8 mouse cellular contexts compared by ENCODE assay signal in genomic region chr9:63123451-63124438, GRCm38 (mm10). TPM values are rescaled to one million over a fixed set of nuclear protein-coding genes. Genes with fewer than 3 reads are reported as not detected.
DNase-seq lines count a peak whose midpoint lies in the region; ATAC-seq and TF ChIP-seq lines count a peak whose summit lies in the region.

No protein-coding gene starts in this region.

- peak; percentile 97 for ATAC-seq in forebrain, embryonic 12.5 days (ENCODE audit: low FRiP score)
- peak; percentile 98 for ATAC-seq in heart, postnatal 0 days (ENCODE audit: insufficient read depth, low read depth)
- peak; percentile 84 for ATAC-seq in liver, embryonic 15.5 days (ENCODE audit: insufficient read depth)
- ATAC-seq in neural tube, embryonic 11.5 days (ENCODE audit: insufficient read depth, low FRiP score, low TSS enrichment): peak; percentile 82; the same call in 1 of the 2 replicates
- peak; percentile 97 for ATAC-seq in stomach, embryonic 16.5 days (ENCODE audit: insufficient read depth, low FRiP score)

- no peaks in the 10 kb centered on the region for H3K9me3 ChIP-seq in ES-Bruce4 (replicated peaks; ENCODE audit: control insufficient read depth, insufficient read depth, low read length, poor library complexity, severe bottlenecking)
- no peaks in the 10 kb centered on the region for H3K9me3 ChIP-seq in forebrain, embryonic 12.5 days
- H3K9me3 ChIP-seq in heart, postnatal 0 days (replicated peaks; ENCODE audit: control insufficient read depth, low read length): no peaks in the 10 kb centered on the region
- no peaks in the 10 kb centered on the region for H3K9me3 ChIP-seq in liver, embryonic 15.5 days (replicated peaks)
- no peaks in the 10 kb centered on the region for H3K9me3 ChIP-seq in neural tube, embryonic 11.5 days (ENCODE audit: control insufficient read depth, low read length)
- no peaks in the 10 kb centered on the region for H3K9me3 ChIP-seq in stomach, embryonic 16.5 days (replicated peaks; ENCODE audit: control insufficient read depth, low read length)

- H3K36me3 ChIP-seq in ES-Bruce4 (ENCODE audit: control insufficient read depth, insufficient read depth, low read length, poor library complexity, severe bottlenecking): no peaks in the 10 kb centered on the region
- no peaks in the 10 kb centered on the region for H3K36me3 ChIP-seq in forebrain, embryonic 12.5 days (replicated peaks)
- H3K36me3 ChIP-seq in heart, postnatal 0 days (replicated peaks; ENCODE audit: control insufficient read depth, insufficient read depth, low read length): no peaks in the 10 kb centered on the region
- no peaks in the 10 kb centered on the region for H3K36me3 ChIP-seq in liver, embryonic 15.5 days (replicated peaks)
- no peaks in the 10 kb centered on the region for H3K36me3 ChIP-seq in neural tube, embryonic 11.5 days (ENCODE audit: control insufficient read depth, insufficient read depth, low read length)
- H3K36me3 ChIP-seq in stomach, embryonic 16.5 days (ENCODE audit: control insufficient read depth, insufficient read depth, low read length): no peaks in the 10 kb centered on the region

- H3K4me1 ChIP-seq in ES-Bruce4 (ENCODE audit: control insufficient read depth, insufficient read depth, low read length): no peaks in the 10 kb centered on the region
- peaks cover 9% of the 10 kb centered on the region; the same call in 1 of the 2 replicates for H3K4me1 ChIP-seq in forebrain, embryonic 12.5 days
- H3K4me1 ChIP-seq in heart, postnatal 0 days (ENCODE audit: control insufficient read depth, insufficient read depth): no peaks in the 10 kb centered on the region
- H3K4me1 ChIP-seq in liver, embryonic 15.5 days (replicated peaks): peaks cover 12% of the 10 kb centered on the region
- H3K4me1 ChIP-seq in neural tube, embryonic 11.5 days (ENCODE audit: control insufficient read depth, insufficient read depth, low read length): 0 out of 2 replicates have a peak, but pooled peaks cover 5% of the 10 kb centered on the region
- peaks cover 4% of the 10 kb centered on the region; the same call in 1 of the 2 replicates for H3K4me1 ChIP-seq in stomach, embryonic 16.5 days (ENCODE audit: control insufficient read depth, insufficient read depth, low read length)

- no peaks in the 10 kb centered on the region; the same call in 1 of the 2 replicates for H3K27me3 ChIP-seq in ES-Bruce4 (ENCODE audit: control insufficient read depth, insufficient read depth, low read length, poor library complexity, severe bottlenecking)
- peaks cover 15% of the 10 kb centered on the region; the same call in 1 of the 2 replicates for H3K27me3 ChIP-seq in forebrain, embryonic 12.5 days
- H3K27me3 ChIP-seq in heart, postnatal 0 days (ENCODE audit: control insufficient read depth, insufficient read depth, low read length): no peaks in the 10 kb centered on the region
- peaks cover 7% of the 10 kb centered on the region; the same call in 1 of the 2 replicates for H3K27me3 ChIP-seq in liver, embryonic 15.5 days
- no peaks in the 10 kb centered on the region for H3K27me3 ChIP-seq in neural tube, embryonic 11.5 days (ENCODE audit: control insufficient read depth, insufficient read depth, low read length)
- H3K27me3 ChIP-seq in stomach, embryonic 16.5 days (ENCODE audit: control insufficient read depth, insufficient read depth, low read length): no peaks in the 10 kb centered on the region

- TF ChIP-seq CTCF in ES-Bruce4 (IDR thresholded peaks at IDR 0.05; ENCODE audit: low read depth, low read length): peak; percentile 99
- TF ChIP-seq CTCF in heart, postnatal 0 days (IDR thresholded peaks at IDR 0.05; ENCODE audit: low read depth): peak; percentile 99

- no peak for TF ChIP-seq POLR2A in ES-Bruce4 (IDR thresholded peaks at IDR 0.05; ENCODE audit: insufficient read depth, low read length)

- H3K27ac ChIP-seq in ES-Bruce4 (ENCODE audit: insufficient read depth, low read length): no peak overlapping the region
- H3K27ac ChIP-seq in forebrain, embryonic 12.5 days: no peak overlapping the region
- peak overlapping the region; percentile 59 for H3K27ac ChIP-seq in heart, postnatal 0 days (ENCODE audit: low read depth)
- H3K27ac ChIP-seq in liver, embryonic 15.5 days (replicated peaks): 0 out of 2 replicates have a peak overlapping the region, but pooled peaks have one; percentile 9
- no peak overlapping the region for H3K27ac ChIP-seq in neural tube, embryonic 11.5 days (ENCODE audit: low read depth, low read length)
- H3K27ac ChIP-seq in stomach, embryonic 16.5 days (ENCODE audit: low read length): peak overlapping the region; percentile 80

- peak; percentile 66 for TF ChIP-seq EP300 in ES-Bruce4 (IDR thresholded peaks at IDR 0.05; ENCODE audit: insufficient read depth, low read depth, low read length)
- TF ChIP-seq EP300 in heart, postnatal 0 days (IDR thresholded peaks at IDR 0.05; ENCODE audit: low read depth): no peak

- peak overlapping the region; percentile 5 for H3K4me3 ChIP-seq in ES-Bruce4 (ENCODE audit: low read depth, low read length)
- peak overlapping the region; percentile 37 for H3K4me3 ChIP-seq in forebrain, embryonic 12.5 days (replicated peaks)
- peak overlapping the region; percentile 49 for H3K4me3 ChIP-seq in heart, postnatal 0 days (ENCODE audit: low read depth, low read length)
- H3K4me3 ChIP-seq in liver, embryonic 15.5 days (replicated peaks): peak overlapping the region; percentile 54
- peak overlapping the region; percentile 34 for H3K4me3 ChIP-seq in neural tube, embryonic 11.5 days (ENCODE audit: low read depth, low read length)
- H3K4me3 ChIP-seq in stomach, embryonic 16.5 days (replicated peaks; ENCODE audit: low read length): peak overlapping the region; percentile 57

- peak overlapping the region; percentile 70 for H3K4me2 ChIP-seq in forebrain, embryonic 12.5 days
- H3K4me2 ChIP-seq in heart, postnatal 0 days (ENCODE audit: low read depth, low read length): peak overlapping the region; percentile 76
- H3K4me2 ChIP-seq in liver, embryonic 15.5 days: peak overlapping the region; percentile 77
- peak overlapping the region; percentile 83 for H3K4me2 ChIP-seq in neural tube, embryonic 11.5 days (ENCODE audit: low read depth)
- peak overlapping the region; percentile 86 for H3K4me2 ChIP-seq in stomach, embryonic 16.5 days (ENCODE audit: low read depth, low read length)

- peak; percentile 77 for DNase-seq in c-Kit-positive CD71-positive TER-119-positive erythroid progenitor cells, embryonic 14.5 days (ENCODE audit: low spot score)
- DNase-seq in heart, postnatal 0 days (ENCODE audit: low spot score): peak; percentile 93
- DNase-seq in kidney, postnatal 4 days: peak; percentile 93 to 95
- peak; percentile 93 for DNase-seq in neural tube, embryonic 11.5 days (ENCODE audit: low spot score)

- H3K9ac ChIP-seq in ES-Bruce4 (ENCODE audit: low read depth, poor library complexity, severe bottlenecking): peak overlapping the region; percentile 5; the same call in 1 of the 2 replicates
- peak overlapping the region; percentile 52; the same call in 1 of the 2 replicates for H3K9ac ChIP-seq in forebrain, embryonic 12.5 days
- H3K9ac ChIP-seq in heart, postnatal 0 days (replicated peaks; ENCODE audit: low read depth, low read length): peak overlapping the region; percentile 53
- peak overlapping the region; percentile 54 for H3K9ac ChIP-seq in liver, embryonic 15.5 days
- peak overlapping the region; percentile 67 for H3K9ac ChIP-seq in neural tube, embryonic 11.5 days (ENCODE audit: low read length)
- peak overlapping the region; percentile 78 for H3K9ac ChIP-seq in stomach, embryonic 16.5 days (ENCODE audit: low read length)

- 6% methylated on average over 30 of the region's 30 CpGs for WGBS in forebrain, embryonic 12.5 days
- WGBS in heart, postnatal 0 days: 7% methylated on average over 30 of the region's 30 CpGs
- WGBS in liver, embryonic 15.5 days (ENCODE audit: insufficient replicate concordance): 6% methylated on average over 30 of the region's 30 CpGs
- 7% methylated on average over 30 of the region's 30 CpGs for WGBS in neural tube, embryonic 11.5 days
- 4% methylated on average over 30 of the region's 30 CpGs for WGBS in stomach, embryonic 16.5 days

RNA-seq across cellular contexts. Expression of gene Skor1, which starts 25.0 kb away (rescaled TPM):
- not detected in 2 replicates for polyA plus RNA-seq in ES-Bruce4 (2011; ENCODE audit: insufficient read depth, insufficient read length, low read depth, missing spikeins)
- polyA plus RNA-seq in forebrain, embryonic 12.5 days (2016; fragmentation: Nextera tagmentation; extraction: Ambion mirVana): 0.61 and 0.88 TPM in 2 replicates
- total RNA-seq in heart, postnatal 0 days (2014; rRNA removed; ENCODE audit: low replicate concordance): not detected in 2 replicates
- not detected in 2 replicates for polyA plus RNA-seq in heart, postnatal 0 days (2015; fragmentation: Nextera tagmentation; extraction: Ambion mirVana)
- not detected in 2 replicates for polyA plus RNA-seq in liver, embryonic 15.5 days (2015; fragmentation: Nextera tagmentation; extraction: Ambion mirVana)
- polyA plus RNA-seq in neural tube, embryonic 11.5 days (2014; fragmentation: Nextera tagmentation; extraction: Ambion mirVana): 7.6 and 7.7 TPM in 2 replicates
- not detected in 2 replicates for polyA plus RNA-seq in stomach, embryonic 16.5 days (2015; fragmentation: Nextera tagmentation; extraction: Ambion mirVana)

Comparison
In these comparisons a context has a peak if more than half of its experiments do, and no peak if none do; other contexts are left out.
1. H3K27ac ChIP-seq: peak in heart, postnatal 0 days (single experiment), liver, embryonic 15.5 days (single experiment) and stomach, embryonic 16.5 days (single experiment); none in ES-Bruce4 (single experiment), forebrain, embryonic 12.5 days (single experiment) and neural tube, embryonic 11.5 days (single experiment).
2. H3K4me3 ChIP-seq: peak in every context shown above with its lines; median percentile 57 in stomach, embryonic 16.5 days; 54 in liver, embryonic 15.5 days; 49 in heart, postnatal 0 days; 37 in forebrain, embryonic 12.5 days; 34 in neural tube, embryonic 11.5 days; 5 in ES-Bruce4.
3. H3K9ac ChIP-seq: peak in every context shown above with its lines; median percentile 78 in stomach, embryonic 16.5 days; 67 in neural tube, embryonic 11.5 days; 54 in liver, embryonic 15.5 days; 53 in heart, postnatal 0 days; 52 in forebrain, embryonic 12.5 days; 5 in ES-Bruce4.
4. Peak in every context shown above with its lines, with median percentiles within 50 percentile points of each other: DNase-seq, ATAC-seq and H3K4me2 ChIP-seq.